Mouse (Mus musculus) brain, embryonic 14.5 days (tissue): ENCODE data around the gene Agpat3. TPM values are rescaled to one million over a fixed set of nuclear protein-coding genes. Genes with fewer than 3 reads are reported as not detected.

Experiments used
- DNase-seq: peaks from one replicate; pipeline ENCODE4 v3.0.0-alpha.2; 2011; ENCODE audit warnings: low read depth
- CTCF ChIP-seq: fragments of 200-500 bp; IDR thresholded peaks from 2 replicates; pipeline ENCODE4 v1.5.1; 2012; ENCODE audit warnings: inconsistent platforms, mild to moderate bottlenecking, moderate library complexity, borderline replicate concordance; ENCODE audit not compliant: insufficient read depth, insufficient read length; ENCODE audit errors: extremely low read depth
- POLR2A ChIP-seq: fragments of 200-500 bp; IDR thresholded peaks from 2 replicates; pipeline ENCODE4 v1.6.1; 2012; ENCODE audit warnings: mild to moderate bottlenecking, inconsistent platforms, borderline replicate concordance; ENCODE audit not compliant: poor library complexity, insufficient read depth, insufficient read length, severe bottlenecking; ENCODE audit errors: extremely low read depth
- polyA plus RNA-seq: library from polyadenylated mRNA; depleted of rRNA; stranded (reverse); fragments of >200 nt; gene quantifications from 2 replicates; pipeline ENCODE4 v1.2.3, GENCODE M21; 2012; rRNA removed

The Agpat3 gene
- 95.2 and 97.6 TPM in 2 replicates for polyA plus RNA-seq

DNA sequence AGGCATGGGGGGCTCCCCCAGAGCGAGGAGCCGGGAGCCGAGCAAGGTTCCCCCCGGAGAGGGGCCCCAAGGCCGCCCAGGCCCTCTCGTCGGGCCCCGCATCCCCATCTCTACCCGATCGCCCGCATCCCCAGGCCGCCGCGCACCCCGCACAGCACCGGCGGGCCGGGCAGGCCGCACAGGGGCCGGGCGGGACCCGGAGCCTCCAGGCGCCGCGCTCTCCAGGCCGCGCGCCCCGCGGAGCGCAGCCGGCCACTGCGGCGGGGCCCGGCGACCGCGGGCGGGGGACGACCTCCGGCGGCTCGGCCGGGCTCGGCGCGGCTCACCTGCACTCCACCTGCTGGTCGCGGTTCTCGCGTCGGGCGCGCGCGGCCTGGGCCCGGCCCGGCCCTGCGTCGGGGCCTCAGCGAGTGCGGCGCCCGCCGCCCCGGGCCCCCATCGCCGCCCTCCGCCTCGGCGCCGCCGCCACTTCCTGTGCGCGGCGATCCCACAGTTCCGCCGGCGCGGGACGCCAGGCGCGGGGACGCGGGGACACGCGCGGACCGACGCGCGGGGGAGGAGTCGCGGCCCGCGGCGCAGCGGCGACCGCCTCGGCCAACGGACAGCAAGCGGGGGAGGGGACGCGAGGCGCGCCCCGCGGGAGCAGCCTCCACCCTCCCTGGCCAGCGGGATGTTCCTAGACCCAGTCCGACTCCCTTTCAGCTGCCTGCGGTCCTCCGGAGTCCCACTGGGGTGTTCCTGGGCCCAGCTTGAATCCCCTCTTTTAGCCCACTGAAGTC is at the start of gene Agpat3:
Agpat3 (minus strand) TSS at position 603 of the 779 bp plus-strand sequence.
- peak; percentile 84 for TF ChIP-seq POLR2A
- TF ChIP-seq CTCF = peak; percentile 8; the same call in 1 of the 2 replicates
- peak; percentile 59 for DNase-seq

DNA sequence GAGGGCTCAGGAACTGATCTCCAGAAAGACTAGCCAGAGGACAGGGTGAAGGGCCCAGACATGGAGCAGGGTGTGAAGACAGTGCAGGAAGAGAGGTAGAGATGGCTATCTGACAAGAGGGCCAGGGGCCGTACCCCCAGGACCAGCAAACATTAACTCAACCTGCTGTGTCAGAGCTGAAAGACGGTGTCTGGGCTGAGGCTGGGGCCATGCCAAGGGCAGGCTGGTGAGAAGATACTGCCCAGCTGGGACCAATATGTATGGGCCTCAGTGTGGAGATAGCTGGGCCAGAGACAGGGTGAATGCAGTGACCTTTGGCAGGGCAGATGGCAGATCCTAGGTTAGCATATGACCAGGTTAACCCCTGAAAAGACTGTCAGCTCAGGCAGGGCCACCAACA is 48.8 kb upstream of the Agpat3 start:
- TF ChIP-seq POLR2A (no peak), CTCF (no peak)
- no peak for DNase-seq

DNA sequence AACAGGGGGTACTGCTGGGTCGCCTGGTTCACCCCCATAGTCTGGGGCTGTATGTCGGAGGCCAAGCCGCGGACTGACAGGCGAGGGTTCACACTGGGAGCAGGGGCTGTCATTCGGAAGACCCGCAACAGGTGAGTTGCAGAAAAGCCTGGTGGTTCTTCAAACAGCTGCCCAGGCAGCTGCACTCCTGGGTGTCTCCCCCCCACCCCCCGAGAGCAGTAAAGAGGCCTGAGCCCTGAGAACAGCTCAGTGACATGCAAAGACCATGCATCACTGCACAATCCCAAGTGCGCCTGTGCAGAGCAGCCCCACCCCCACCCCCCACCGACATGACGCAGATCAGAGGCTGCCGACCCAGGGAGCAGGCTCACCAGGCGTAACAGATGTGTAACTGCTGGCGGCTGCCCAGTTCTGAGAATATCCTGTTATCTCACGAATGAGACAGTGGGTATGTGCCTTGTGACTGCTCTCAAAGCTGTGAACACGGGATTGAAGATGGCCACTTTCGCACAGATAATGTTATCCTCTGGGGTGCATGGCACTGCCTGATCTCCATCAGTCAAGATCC is 46.9 kb upstream of the Agpat3 start:
- DNase-seq = peak; percentile 43

DNA sequence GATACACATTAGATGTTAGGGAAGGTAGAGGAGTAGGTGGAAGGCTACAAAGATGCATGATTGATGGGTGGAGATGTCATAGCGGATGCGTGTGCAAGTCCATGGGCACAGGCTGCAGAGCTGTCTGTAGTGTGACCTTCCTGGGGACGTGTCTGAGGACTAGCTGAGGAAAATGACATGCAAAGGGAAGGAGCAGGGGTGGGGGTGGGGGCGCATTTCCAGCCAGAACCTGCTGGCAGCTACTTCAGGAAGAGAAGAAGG is 44.3 kb upstream of the Agpat3 start:
- no peak for TF ChIP-seq POLR2A
- no peak for TF ChIP-seq CTCF
- DNase-seq = no peak

More for the DNA sequence above, 46.9 kb upstream of the Agpat3 start:
- TF ChIP-seq CTCF (no peak), POLR2A (no peak)

DNA sequence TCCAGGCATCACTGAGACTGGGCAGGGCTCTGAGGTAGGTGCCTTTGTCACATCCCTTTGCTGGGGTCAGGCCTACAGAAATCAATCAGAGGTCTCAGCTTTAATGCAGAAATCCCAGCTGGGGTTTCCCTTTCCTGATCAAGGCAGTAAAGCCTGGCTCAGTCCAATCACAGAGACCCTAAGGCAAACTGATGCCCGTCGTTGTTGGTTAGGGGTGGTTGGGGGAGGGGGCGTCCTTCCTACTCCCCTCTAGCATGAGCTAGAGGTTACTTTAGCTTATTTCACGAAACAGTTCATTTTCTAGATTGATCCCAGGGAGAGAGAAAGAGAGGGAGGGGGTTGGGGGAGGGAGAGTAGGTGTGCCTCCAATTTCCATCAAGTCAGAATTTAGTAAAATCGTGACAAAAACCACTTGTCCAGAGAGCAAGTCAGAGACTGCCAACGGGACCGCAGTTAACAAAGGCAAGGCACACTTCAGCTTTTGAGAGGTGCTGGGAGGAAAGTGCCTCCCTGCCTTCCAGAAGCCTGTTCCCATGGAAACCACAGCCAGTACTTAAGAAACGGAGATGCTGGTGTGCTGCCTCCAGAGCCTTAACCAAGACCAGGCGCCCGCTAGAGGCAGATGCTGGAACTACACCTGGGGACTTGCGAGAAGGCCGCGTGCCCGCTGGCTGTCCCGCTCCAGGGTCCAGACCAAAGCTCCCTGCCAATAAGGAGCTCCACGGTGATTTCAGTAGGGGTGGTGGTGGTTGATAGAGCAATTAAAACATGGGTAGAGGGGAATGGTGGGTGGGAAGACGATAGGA is 43.7 kb upstream of the Agpat3 start:
- peak; percentile 98 for DNase-seq
- no peak for TF ChIP-seq POLR2A
- TF ChIP-seq CTCF = peak; percentile 97

DNA sequence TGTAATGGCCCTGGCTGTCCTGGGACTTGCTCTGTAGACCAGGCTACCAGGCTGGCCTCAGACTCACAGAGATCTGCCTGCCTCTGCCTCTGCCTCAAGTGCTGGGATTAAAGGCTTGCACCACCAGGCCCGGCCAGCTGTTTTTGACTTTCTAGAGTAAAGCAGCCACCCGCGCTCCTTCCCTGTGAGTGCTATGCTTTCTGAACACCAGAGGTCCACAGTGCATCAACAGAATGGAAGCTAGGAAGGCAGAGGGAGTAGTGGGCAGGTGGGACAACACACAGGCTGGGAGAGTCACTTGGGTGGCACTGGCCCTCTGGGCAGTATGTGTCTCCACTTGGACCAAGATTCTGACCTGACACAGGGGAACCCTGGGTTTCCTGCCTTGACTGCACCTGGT is 43.1 kb upstream of the Agpat3 start:
- TF ChIP-seq POLR2A (no peak), CTCF (peak; percentile 6; the same call in 1 of the 2 replicates)
- peak; percentile 16 for DNase-seq

DNA sequence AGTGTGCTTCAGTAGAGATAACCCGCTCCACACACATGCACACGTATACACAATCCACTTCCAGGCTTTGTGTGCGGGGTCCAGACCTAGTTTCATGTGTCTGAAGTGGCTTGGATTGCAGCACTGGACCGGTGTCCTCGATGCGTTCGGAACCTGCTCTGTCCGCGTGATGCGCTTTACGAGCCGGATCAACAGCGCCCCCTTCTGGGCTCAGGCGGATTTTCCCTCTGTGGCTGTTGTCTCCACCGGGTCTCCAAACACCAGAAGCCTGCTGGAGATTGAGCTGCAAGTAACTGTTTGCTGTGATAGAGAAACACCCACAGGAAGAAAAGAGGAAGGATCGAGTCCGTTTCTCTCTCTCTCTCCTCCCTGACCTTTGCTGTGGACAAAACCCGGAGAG is 39.8 kb upstream of the Agpat3 start:
- TF ChIP-seq POLR2A (no peak), CTCF (peak; percentile 86)
- DNase-seq = peak; percentile 71

DNA sequence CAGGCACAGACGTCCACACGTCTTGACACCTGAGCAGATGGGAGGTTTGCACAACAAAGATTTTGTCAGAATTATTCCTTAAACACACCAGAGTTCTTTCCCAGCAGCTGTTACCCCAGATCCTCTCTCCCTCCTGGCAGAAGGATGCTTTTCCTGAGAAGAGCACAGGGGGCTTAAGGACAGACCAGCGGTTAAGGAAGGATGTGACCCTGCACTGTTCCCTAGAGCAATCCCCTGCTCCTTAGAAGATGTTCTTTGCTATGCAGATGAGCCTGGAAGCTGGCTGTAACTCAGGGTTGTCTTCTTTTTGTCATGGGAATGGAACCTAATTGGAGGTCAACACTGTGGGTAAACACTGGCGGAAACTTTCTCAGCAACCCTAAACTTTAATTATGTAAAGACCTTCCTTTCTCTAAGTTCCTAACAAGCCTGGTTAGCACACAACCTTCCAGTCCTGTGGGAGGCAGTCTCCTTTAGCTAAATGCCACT is 38.7 kb upstream of the Agpat3 start:
- no peak for TF ChIP-seq CTCF
- TF ChIP-seq POLR2A = no peak
- DNase-seq = peak; percentile 23

DNA sequence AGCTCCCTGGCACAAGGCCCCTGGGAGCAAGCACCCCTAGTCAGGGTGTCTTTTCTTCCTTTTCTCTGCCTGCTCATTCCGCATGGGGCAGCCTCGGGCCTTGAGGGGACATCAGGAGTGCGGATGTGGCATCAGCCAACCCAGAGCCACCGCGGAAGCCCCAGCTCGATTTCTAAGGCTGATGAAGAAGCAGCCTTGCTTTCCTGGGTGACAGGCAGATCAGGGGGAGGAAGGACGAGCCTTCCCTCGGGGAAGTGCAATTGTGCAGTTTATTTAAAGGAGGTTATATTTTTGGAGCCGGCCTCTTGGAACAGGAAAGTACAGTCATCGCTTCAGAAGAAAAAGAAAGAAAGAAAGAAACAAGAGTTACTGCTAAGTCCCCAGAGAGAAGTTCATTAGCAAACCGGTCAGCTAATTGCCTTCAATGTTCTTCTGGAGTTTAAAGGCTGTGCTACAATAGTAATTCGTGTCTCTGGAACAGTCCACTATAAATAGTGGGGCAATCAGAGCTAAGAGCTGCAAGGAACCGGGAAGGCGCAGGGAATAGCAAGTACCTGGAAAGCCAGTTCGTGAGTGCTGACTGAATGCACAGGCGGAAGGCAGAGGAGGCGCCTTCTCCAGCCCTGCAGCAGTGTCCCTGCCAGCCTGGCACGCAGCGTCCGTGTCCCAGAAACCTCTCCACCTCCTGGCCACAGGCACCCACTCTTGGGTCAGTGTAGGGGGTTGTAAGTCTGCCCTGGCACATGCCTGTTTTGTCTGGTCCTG is 36.1 kb upstream of the Agpat3 start:
- DNase-seq = peak; percentile 15
- TF ChIP-seq CTCF = no peak
- no peak for TF ChIP-seq POLR2A

DNA sequence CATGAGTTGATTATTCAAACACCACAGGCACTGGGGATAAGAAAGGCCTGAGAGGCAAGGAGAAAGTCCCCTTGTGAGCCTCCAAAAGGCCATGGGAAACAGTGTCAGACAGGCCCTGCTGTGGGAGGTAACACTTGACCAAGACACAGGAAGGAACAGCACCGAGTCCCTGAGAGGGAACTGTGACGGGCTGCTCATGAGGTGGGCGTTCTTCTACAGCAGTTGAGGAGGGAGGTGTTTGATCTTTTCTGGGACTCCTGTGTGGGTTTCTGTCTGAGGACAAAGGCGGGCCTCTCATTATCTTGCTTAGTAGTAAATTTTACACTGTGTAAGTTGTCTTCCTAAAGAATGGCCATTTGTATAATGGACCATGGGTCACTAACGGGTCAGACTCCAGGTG is 33.2 kb upstream of the Agpat3 start:
- TF ChIP-seq CTCF (no peak), POLR2A (no peak)
- DNase-seq = no peak
